Mouse (Mus musculus): Measurements from ENCODE around the gene Sgk1. TPM values are rescaled to one million over a fixed set of nuclear protein-coding genes. Genes with fewer than 3 reads are reported as not detected.

Gene Sgk1
- total RNA-seq, 1 experiment from 2014 or later: 18.1 TPM

DNA sequence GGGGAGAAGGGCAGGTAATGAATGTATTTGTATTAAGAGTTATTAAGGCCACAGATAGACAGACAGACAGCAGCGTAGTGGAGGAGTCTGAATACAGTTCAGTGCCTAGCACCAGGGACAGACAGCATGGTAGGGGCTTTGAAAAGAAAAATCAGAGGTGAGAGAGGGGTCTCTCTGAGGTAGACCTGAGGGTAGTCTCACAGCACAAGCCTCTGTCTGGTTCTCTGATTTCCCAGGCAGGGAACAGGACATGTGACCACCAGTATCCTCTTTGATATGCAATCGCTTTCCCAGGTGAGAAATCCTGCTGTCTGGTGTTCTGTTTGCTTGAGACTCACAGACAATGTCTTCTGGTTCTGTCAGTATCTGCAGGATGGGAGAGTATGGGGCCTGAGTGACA is 52.8 kb downstream of the Sgk1 start:
- no peak for ATAC-seq (replicated peaks in 1 of 2; ENCODE audit: insufficient read depth in 1 of 2, low FRiP score in 2 of 2, low TSS enrichment in 1 of 2, low read depth in 1 of 2, poor library complexity in 2 of 2, severe bottlenecking in 2 of 2)

- no peak for ATAC-seq (replicated peaks in 1 of 2; ENCODE audit: insufficient read depth in 1 of 2, low FRiP score in 2 of 2, low TSS enrichment in 1 of 2, low read depth in 1 of 2, poor library complexity in 2 of 2, severe bottlenecking in 2 of 2)
Observed at GRCm38 (mm10) chr10:21936513-21937221, 54.7 kb downstream of the Sgk1 start.

- ATAC-seq (replicated peaks in 1 of 2; ENCODE audit: insufficient read depth in 1 of 2, low FRiP score in 2 of 2, low TSS enrichment in 1 of 2, low read depth in 1 of 2, poor library complexity in 2 of 2, severe bottlenecking in 2 of 2): no peak
Observed at GRCm38 (mm10) chr10:21937222-21937605, 55.2 kb downstream of the Sgk1 start.

DNA sequence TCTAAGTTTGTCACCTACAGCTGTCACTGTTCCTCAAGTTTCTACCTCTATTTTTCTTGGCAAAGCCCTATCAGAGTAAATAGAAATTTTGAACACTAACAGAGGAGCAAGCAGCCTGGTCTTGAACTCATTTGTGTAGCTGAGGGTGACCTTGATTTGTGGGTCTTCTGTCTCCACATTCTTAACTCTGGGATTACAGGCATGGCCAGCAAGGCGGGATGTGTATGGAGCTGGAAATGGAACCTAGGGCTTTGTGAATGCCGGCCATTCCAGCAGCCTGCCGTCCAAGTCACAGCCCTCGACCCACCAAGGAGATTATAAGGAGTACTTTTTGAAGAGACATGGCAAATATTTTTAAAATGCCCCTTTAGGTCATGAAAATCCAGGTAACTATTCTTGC is 56.2 kb downstream of the Sgk1 start:
- ATAC-seq (replicated peaks in 1 of 2; ENCODE audit: insufficient read depth in 1 of 2, low FRiP score in 2 of 2, low TSS enrichment in 1 of 2, low read depth in 1 of 2, poor library complexity in 2 of 2, severe bottlenecking in 2 of 2): no peak

GRCm38 (mm10) chr10:21941235-21941634 is 59.3 kb downstream of the Sgk1 start:
- ATAC-seq (replicated peaks in 1 of 2; ENCODE audit: insufficient read depth in 1 of 2, low FRiP score in 2 of 2, low TSS enrichment in 1 of 2, low read depth in 1 of 2, poor library complexity in 2 of 2, severe bottlenecking in 2 of 2): no peak

GRCm38 (mm10) chr10:21943145-21943700 is 61.2 kb downstream of the Sgk1 start:
- no peak for ATAC-seq (replicated peaks in 1 of 2; ENCODE audit: insufficient read depth in 1 of 2, low FRiP score in 2 of 2, low TSS enrichment in 1 of 2, low read depth in 1 of 2, poor library complexity in 2 of 2, severe bottlenecking in 2 of 2)

GRCm38 (mm10) chr10:21945195-21945594 is 63.2 kb downstream of the Sgk1 start:
- no peak for ATAC-seq (replicated peaks in 1 of 2; ENCODE audit: insufficient read depth in 1 of 2, low FRiP score in 2 of 2, low TSS enrichment in 1 of 2, low read depth in 1 of 2, poor library complexity in 2 of 2, severe bottlenecking in 2 of 2)

DNA sequence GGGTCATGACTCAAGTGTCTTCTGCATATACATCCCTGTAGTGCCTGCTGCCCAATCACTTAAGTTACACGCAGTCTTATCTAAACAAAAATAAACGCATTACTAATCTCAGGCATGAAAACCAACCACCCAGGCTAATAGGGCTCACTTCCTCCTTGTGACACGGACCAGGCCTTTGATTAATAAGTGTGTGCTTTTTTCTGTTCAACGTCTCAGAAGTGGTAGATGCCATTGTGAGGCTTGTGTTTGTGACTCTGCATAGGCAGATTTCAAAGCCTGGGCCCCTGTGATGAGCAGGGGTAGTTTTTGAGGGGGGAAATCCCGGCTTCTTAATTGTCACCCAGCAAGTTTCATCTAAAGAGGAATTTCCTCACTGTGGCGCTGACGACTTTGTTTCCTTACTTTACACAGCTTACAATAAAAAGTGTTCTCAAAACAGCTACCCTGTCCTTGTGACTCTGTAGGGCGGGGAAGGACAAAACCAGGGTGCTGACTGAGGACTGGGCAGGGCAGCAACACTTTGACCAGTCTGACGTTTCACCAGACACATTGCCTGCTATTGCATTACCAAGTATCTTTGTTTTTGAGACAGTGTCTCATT is 64.9 kb downstream of the Sgk1 start:
- peak; percentile 10 to 42; a peak in 1 of 4 replicates for ATAC-seq (replicated peaks in 1 of 2; ENCODE audit: insufficient read depth in 1 of 2, low FRiP score in 2 of 2, low TSS enrichment in 1 of 2, low read depth in 1 of 2, poor library complexity in 2 of 2, severe bottlenecking in 2 of 2)

DNA sequence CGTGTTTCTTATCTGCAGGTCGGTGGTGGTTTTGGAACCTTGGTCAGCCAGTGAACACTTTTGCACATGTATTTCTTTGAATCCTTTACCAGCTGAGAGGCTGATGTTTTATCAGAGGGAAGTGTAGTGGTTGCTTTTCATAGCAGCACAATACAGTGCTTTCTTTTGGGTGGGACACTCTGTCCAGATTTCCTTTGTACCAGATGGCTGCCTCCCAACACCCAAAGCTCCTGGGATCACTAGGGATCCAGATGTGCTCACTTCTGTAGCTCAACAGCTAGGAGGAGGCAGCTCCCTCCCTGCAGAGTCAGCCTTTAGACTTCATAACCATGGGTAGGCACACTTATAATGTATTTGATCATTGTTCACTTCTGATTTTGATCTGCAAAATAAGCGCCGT is 70.5 kb downstream of the Sgk1 start:
- ATAC-seq (replicated peaks in 1 of 2; ENCODE audit: insufficient read depth in 1 of 2, low FRiP score in 2 of 2, low TSS enrichment in 1 of 2, low read depth in 1 of 2, poor library complexity in 2 of 2, severe bottlenecking in 2 of 2): no peak

- no peak for ATAC-seq (replicated peaks in 1 of 2; ENCODE audit: insufficient read depth in 1 of 2, low FRiP score in 2 of 2, low TSS enrichment in 1 of 2, low read depth in 1 of 2, poor library complexity in 2 of 2, severe bottlenecking in 2 of 2)
Observed at GRCm38 (mm10) chr10:21961111-21961510, 79.1 kb downstream of the Sgk1 start.

- no peak for ATAC-seq (replicated peaks in 1 of 2; ENCODE audit: insufficient read depth in 1 of 2, low FRiP score in 2 of 2, low TSS enrichment in 1 of 2, low read depth in 1 of 2, poor library complexity in 2 of 2, severe bottlenecking in 2 of 2)
Observed at GRCm38 (mm10) chr10:21963005-21963404, 81.0 kb downstream of the Sgk1 start.

DNA sequence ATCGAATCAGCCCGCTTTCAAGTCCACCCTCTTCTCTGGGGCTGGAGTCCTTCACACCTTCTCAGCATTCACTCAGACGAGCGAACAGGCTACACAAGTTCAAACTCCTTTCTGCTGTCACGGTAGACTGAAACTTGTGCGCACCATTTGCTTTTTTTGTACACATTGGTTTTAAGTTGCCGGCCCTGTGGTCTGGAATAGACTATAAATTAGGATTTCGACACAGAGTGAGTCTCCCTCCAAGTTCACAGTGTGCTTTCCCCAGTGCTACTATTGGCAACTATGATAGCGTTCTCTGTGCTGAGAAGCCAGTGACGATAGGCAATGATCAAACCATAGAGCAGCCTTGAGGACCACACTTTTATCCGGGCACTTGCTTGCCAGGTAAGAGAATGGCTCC is 91.7 kb downstream of the Sgk1 start:
- no peak for ATAC-seq (replicated peaks in 1 of 2; ENCODE audit: insufficient read depth in 1 of 2, low FRiP score in 2 of 2, low TSS enrichment in 1 of 2, low read depth in 1 of 2, poor library complexity in 2 of 2, severe bottlenecking in 2 of 2)

DNA sequence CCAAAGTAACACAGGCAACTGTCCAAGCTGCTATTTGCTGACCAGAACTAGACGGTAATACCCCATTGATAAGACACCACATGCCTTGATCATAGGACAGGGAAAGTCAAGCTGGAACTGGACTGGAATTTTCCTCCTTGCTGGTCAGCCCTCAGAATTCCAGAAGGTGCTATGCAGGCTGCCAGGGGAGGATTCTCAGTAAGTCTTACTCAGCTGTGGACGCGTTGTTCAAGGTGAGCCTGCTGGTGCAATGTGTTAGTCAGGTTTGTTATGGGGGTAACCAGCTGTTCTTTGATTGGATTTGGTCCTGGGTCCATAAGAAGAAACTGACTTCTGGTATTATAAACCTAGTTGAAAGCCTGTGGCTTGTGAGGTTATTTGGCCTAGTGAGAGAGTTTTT is 92.8 kb downstream of the Sgk1 start:
- no peak for ATAC-seq (replicated peaks in 1 of 2; ENCODE audit: insufficient read depth in 1 of 2, low FRiP score in 2 of 2, low TSS enrichment in 1 of 2, low read depth in 1 of 2, poor library complexity in 2 of 2, severe bottlenecking in 2 of 2)

- ATAC-seq (replicated peaks in 1 of 2; ENCODE audit: insufficient read depth in 1 of 2, low FRiP score in 2 of 2, low TSS enrichment in 1 of 2, low read depth in 1 of 2, poor library complexity in 2 of 2, severe bottlenecking in 2 of 2): no peak
Observed at GRCm38 (mm10) chr10:21975384-21975783, 93.4 kb downstream of the Sgk1 start.

- ATAC-seq (replicated peaks in 1 of 2; ENCODE audit: insufficient read depth in 1 of 2, low FRiP score in 2 of 2, low TSS enrichment in 1 of 2, low read depth in 1 of 2, poor library complexity in 2 of 2, severe bottlenecking in 2 of 2): peak; percentile 95 to 97
Observed at GRCm38 (mm10) chr10:21976253-21976652, 94.3 kb downstream of the Sgk1 start.

- ATAC-seq (replicated peaks in 1 of 2; ENCODE audit: insufficient read depth in 1 of 2, low FRiP score in 2 of 2, low TSS enrichment in 1 of 2, low read depth in 1 of 2, poor library complexity in 2 of 2, severe bottlenecking in 2 of 2): no peak
Observed at GRCm38 (mm10) chr10:21978421-21978820, 96.4 kb downstream of the Sgk1 start.

DNA sequence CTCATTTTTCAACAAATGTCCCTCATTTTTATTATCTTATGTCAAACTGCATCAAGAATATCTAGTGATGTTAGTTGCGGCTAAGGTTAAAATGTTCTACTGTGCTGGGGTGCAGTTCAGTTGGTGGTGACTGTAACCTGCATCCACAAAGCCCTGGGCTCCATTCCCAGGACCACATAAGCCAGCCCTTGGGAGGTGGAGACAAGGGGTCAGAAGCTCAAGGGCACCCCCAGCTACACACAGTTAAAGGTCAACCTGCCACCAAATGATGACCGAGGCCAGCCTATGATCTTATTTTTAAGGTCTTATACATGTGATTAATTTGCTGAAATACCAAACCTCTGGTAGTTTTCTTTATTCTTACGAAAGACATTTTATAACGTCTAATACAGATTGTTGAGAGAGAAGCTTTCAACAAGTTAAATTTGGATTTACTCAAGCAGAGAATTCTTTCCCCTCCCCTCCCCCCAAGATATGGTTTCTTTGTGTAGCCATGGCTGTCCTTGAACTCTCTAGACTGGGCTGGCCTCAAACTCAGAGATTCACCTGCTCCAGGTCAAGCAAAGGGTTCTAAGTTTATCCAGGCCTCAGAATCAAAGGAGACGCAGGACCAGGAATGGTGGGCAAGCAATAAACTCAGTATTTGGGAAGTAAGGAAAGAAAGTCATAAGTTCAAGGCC is 97.4 kb downstream of the Sgk1 start:
- no peak for ATAC-seq (replicated peaks in 1 of 2; ENCODE audit: insufficient read depth in 1 of 2, low FRiP score in 2 of 2, low TSS enrichment in 1 of 2, low read depth in 1 of 2, poor library complexity in 2 of 2, severe bottlenecking in 2 of 2)

- no peak for ATAC-seq (replicated peaks in 1 of 2; ENCODE audit: insufficient read depth in 1 of 2, low FRiP score in 2 of 2, low TSS enrichment in 1 of 2, low read depth in 1 of 2, poor library complexity in 2 of 2, severe bottlenecking in 2 of 2)
Observed at GRCm38 (mm10) chr10:21980780-21981435, 98.9 kb downstream of the Sgk1 start.

Data from hematopoietic stem cell, adult 5-6 weeks (primary cell).